Mouse (Mus musculus) liver, embryonic 12.5 days (tissue): Measurements from ENCODE around the gene Kcnq1. TPM values are rescaled to one million over a fixed set of nuclear protein-coding genes. Genes with fewer than 3 reads are reported as not detected.
A peak's percentile ranks its signal among the peaks of the same experiment; 100 is the strongest.

Source experiments
- ATAC-seq: fragments of 200-750 bp; cut with Nextera tagmentation; 2 replicates; pipeline ENCODE4 v1.8.0; 2017; ENCODE audit warnings: moderate number of reproducible peaks, mild to moderate bottlenecking, moderate library complexity
- H3K27ac ChIP-seq: fragments of 300-500 bp; sonication (generic); 2 replicates; pipeline ENCODE4 v1.5.1; 2016; ENCODE audit warnings: mild to moderate bottlenecking
- H3K27me3 ChIP-seq: fragments of 300-500 bp; sonication (generic); replicated peaks from 2 replicates; pipeline ENCODE4 v1.6.1; 2016; ENCODE audit warnings: mild to moderate bottlenecking, moderate library complexity
- H3K36me3 ChIP-seq: fragments of 300-500 bp; sonication (generic); 2 replicates; pipeline ENCODE4 v1.6.1; 2016; ENCODE audit warnings: mild to moderate bottlenecking, moderate library complexity
- H3K4me1 ChIP-seq: fragments of 300-500 bp; sonication (generic); 2 replicates; pipeline ENCODE4 v1.6.1; 2016
- H3K4me2 ChIP-seq: fragments of 300-500 bp; sonication (generic); 2 replicates; pipeline ENCODE4 v1.6.1; 2016; ENCODE audit warnings: mild to moderate bottlenecking, moderate library complexity
- H3K4me3 ChIP-seq: fragments of 300-500 bp; sonication (generic); 2 replicates; pipeline ENCODE4 v1.5.1; 2016; ENCODE audit warnings: mild to moderate bottlenecking, moderate library complexity
- H3K9ac ChIP-seq: fragments of 300-500 bp; sonication (generic); 2 replicates; pipeline ENCODE4 v1.6.1; 2016; ENCODE audit warnings: mild to moderate bottlenecking, moderate library complexity
- H3K9me3 ChIP-seq: fragments of 300-500 bp; sonication (generic); replicated peaks from 2 replicates; pipeline ENCODE4 v1.6.1; 2016; ENCODE audit warnings: mild to moderate bottlenecking, moderate library complexity
- WGBS: fragments of 180-500 bp; shearing (Covaris S2); methylation state at CpG from one replicate; pipeline ENCODE4 v1.1.7; 2016; ENCODE audit not compliant: insufficient replicate concordance; 5-methylcytosine and 5-hydroxymethylcytosine counted together
- polyA plus RNA-seq: library from polyadenylated mRNA; unstranded; fragments of >200 nt; fragmentation: Nextera tagmentation; extraction: Ambion mirVana; gene quantifications from 2 replicates; pipeline ENCODE4 v1.2.1, GENCODE M21; 2016

Kcnq1 gene
- polyA plus RNA-seq, 1 experiment from 2014 or later: 0.21 TPM

DNA sequence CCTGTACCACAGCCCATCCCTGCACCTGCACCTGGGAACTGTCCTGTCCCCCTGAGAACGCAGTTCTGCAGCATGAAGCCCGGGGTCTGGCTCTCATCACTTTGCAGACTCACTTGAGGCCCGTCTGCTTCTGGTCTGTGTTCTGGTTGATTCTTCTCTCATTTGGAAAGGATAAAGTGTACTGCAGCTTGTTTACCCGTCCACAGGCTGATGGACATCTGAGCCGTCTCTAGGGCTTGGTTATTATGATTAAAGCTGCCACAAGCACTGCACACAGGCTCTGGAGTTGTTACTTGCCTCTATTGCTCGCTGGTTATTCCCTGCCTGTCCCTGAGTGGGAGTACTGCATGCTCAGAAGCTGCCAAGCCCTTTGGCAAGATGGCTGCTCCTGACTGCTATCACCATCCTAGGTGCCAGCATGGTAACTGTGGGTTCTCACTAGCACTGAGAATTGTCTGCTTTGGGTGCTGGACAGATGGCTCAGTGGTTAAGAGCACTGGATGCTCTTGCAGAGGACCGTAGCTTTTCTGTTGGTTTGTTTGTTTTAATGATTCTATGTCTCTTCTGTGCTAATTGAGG lies 59.6 kb downstream of the Kcnq1 start:
- Histone ChIP-seq H3K9ac (no peak overlapping the region), H3K27ac (no peak overlapping the region), H3K4me1 (no peaks in the 10 kb centered on the region), H3K9me3 (no peaks in the 10 kb centered on the region), H3K27me3 (no peaks in the 10 kb centered on the region), H3K4me2 (no peak overlapping the region), H3K36me3 (no peaks in the 10 kb centered on the region), H3K4me3 (no peak overlapping the region)
- no peak for ATAC-seq
- 55% methylated on average over 7 of the region's 7 CpGs for WGBS

DNA sequence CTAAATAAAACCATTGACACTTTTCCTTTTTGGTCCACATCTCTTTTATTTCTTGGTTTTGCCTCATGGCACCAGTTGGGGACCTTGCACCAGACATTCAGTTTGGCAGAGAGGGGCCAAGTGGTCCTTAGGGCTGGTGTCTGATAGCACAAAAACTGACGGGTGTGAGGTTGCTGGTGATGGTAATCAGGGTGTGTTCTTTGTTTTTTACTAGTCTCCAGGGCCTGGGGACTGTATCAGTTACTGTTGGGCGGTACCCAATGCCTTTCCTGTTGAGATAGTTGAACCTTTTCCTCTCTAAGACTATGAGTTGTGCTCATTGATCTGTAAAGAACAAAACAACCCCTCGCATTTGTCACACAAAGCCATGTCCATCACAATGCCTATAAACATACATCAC lies 61.1 kb downstream of the Kcnq1 start:
- no peak overlapping the region for H3K4me2 ChIP-seq
- ATAC-seq: 0 out of 2 replicates have a peak, but pooled peaks have one; percentile 55

DNA sequence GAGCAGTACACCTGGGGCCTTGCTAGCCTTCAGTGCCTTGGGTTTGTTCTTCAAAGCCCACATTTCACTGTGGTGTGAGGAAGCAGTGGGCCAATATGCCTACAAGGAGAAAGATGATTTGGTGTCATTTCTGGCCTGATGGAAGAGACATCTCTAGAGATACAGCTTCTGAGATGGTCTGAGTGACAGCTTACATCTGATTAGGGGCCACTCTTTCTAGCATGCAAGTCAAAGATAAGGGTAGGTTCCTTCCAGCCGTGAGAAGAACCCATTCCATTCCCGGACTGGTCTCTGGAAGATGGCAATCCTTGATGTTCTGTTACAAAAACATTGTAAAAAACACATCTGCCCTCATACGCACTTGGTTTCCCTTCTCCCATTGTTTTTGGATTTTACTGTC lies 63.2 kb downstream of the Kcnq1 start:
- H3K9ac ChIP-seq: no peak overlapping the region
- H3K4me3 ChIP-seq: no peak overlapping the region
- H3K36me3 ChIP-seq: no peaks in the 10 kb centered on the region
- WGBS: 38% methylated on average over 3 of the region's 3 CpGs
- no peak overlapping the region for H3K4me2 ChIP-seq
- H3K9me3 ChIP-seq: no peaks in the 10 kb centered on the region
- ATAC-seq: no peak
- no peaks in the 10 kb centered on the region for H3K27me3 ChIP-seq
- H3K4me1 ChIP-seq: no peaks in the 10 kb centered on the region
- H3K27ac ChIP-seq: no peak overlapping the region

More for the DNA sequence above, 61.1 kb downstream of the Kcnq1 start:
- H3K36me3 ChIP-seq: no peaks in the 10 kb centered on the region
- no peaks in the 10 kb centered on the region for H3K4me1 ChIP-seq
- H3K27ac ChIP-seq: no peak overlapping the region
- H3K27me3 ChIP-seq: no peaks in the 10 kb centered on the region
- 37% methylated on average over 3 of the region's 3 CpGs for WGBS
- H3K9me3 ChIP-seq: no peaks in the 10 kb centered on the region
- H3K4me3 ChIP-seq: no peak overlapping the region
- no peak overlapping the region for H3K9ac ChIP-seq

GRCm38 (mm10) chr7:143172914-143173547 lies 66.9 kb downstream of the Kcnq1 start:
- no peak overlapping the region for H3K27ac ChIP-seq
- no peak overlapping the region for H3K4me2 ChIP-seq
- H3K4me1 ChIP-seq: no peaks in the 10 kb centered on the region; the same call in 1 of the 2 replicates
- WGBS: 59% methylated on average over 5 of the region's 5 CpGs
- H3K4me3 ChIP-seq: no peak overlapping the region
- H3K9ac ChIP-seq: no peak overlapping the region
- no peak for ATAC-seq
- no peaks in the 10 kb centered on the region for H3K27me3 ChIP-seq
- no peaks in the 10 kb centered on the region for H3K36me3 ChIP-seq
- no peaks in the 10 kb centered on the region for H3K9me3 ChIP-seq

- ATAC-seq: no peak
- Histone ChIP-seq H3K36me3 (no peaks in the 10 kb centered on the region), H3K9ac (no peak overlapping the region), H3K4me1 (no peaks in the 10 kb centered on the region; the same call in 1 of the 2 replicates), H3K9me3 (no peaks in the 10 kb centered on the region), H3K27ac (no peak overlapping the region), H3K27me3 (no peaks in the 10 kb centered on the region), H3K4me3 (no peak overlapping the region), H3K4me2 (no peak overlapping the region)
- WGBS: 65% methylated on average over 6 of the region's 6 CpGs
Measured at GRCm38 (mm10) chr7:143174633-143175032, 68.5 kb downstream of the Kcnq1 start.

- WGBS: 71% methylated on average over 2 of the region's 2 CpGs
- H3K9ac ChIP-seq: no peak overlapping the region
- H3K27ac ChIP-seq: no peak overlapping the region
- H3K36me3 ChIP-seq: no peaks in the 10 kb centered on the region
- no peaks in the 10 kb centered on the region for H3K9me3 ChIP-seq
- no peaks in the 10 kb centered on the region for H3K27me3 ChIP-seq
- no peak overlapping the region for H3K4me2 ChIP-seq
- no peak overlapping the region for H3K4me3 ChIP-seq
- ATAC-seq: no peak
- peaks cover 6% of the 10 kb centered on the region; the same call in 1 of the 2 replicates for H3K4me1 ChIP-seq
Measured at GRCm38 (mm10) chr7:143178831-143179230, 72.7 kb downstream of the Kcnq1 start.

- no peak overlapping the region for H3K27ac ChIP-seq
- 28% methylated on average over 3 of the region's 3 CpGs for WGBS
Measured at GRCm38 (mm10) chr7:143180761-143181160, 74.6 kb downstream of the Kcnq1 start.

DNA sequence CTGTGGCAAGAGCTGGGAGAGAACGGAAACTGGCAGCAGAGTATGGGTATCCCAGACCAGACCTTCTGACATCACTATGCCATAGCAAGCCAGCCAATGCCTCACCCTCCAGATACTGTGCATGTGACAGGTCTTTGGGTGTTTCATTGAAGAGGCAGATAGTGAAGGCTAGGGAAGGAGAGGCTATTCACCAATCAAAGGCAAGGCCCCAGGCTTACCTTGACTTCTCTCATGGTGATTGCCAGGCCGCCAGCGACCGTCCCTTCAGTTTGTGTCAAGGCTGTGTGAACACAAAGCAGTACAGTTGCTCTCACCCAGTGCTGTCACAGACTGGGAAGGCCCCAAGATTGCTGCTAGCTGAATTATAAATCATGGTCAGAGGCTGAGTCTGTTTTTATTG lies 75.1 kb downstream of the Kcnq1 start:
- Histone ChIP-seq H3K4me2 (no peak overlapping the region), H3K9ac (no peak overlapping the region), H3K9me3 (no peaks in the 10 kb centered on the region), H3K36me3 (no peaks in the 10 kb centered on the region), H3K27me3 (no peaks in the 10 kb centered on the region), H3K4me1 (0 out of 2 replicates have a peak, but pooled peaks cover 6% of the 10 kb centered on the region), H3K27ac (no peak overlapping the region), H3K4me3 (no peak overlapping the region)
- no peak for ATAC-seq
- 72% methylated on average over 4 of the region's 4 CpGs for WGBS

More at GRCm38 (mm10) chr7:143180761-143181160, 74.6 kb downstream of the Kcnq1 start:
- Histone ChIP-seq H3K4me1 (0 out of 2 replicates have a peak, but pooled peaks cover 6% of the 10 kb centered on the region), H3K4me3 (no peak overlapping the region), H3K4me2 (no peak overlapping the region), H3K36me3 (no peaks in the 10 kb centered on the region), H3K9me3 (no peaks in the 10 kb centered on the region), H3K27me3 (no peaks in the 10 kb centered on the region), H3K9ac (no peak overlapping the region)
- 0 out of 2 replicates have a peak, but pooled peaks have one; percentile 23 for ATAC-seq

DNA sequence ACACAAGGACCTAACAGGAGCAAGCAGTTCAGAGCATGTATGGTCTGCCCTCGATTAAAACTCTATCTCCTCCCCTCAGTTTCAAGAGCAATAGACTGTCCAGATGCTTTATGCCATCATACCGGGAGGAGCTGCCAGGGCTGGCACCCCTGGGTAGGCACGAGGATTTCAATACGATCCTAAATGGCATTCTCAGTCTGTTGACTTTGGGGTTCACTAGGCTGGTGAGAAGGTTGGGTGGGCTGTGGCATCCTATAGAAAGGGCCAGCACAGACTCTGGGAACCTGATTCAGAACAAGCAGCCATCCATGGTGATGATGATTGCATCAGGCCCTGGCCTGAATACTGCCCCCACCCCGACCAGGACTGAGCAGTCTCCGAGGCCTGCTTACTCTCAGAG lies 79.3 kb downstream of the Kcnq1 start:
- 0 out of 2 replicates have a peak, but pooled peaks cover 3% of the 10 kb centered on the region for H3K27me3 ChIP-seq
- 61% methylated on average over 6 of the region's 6 CpGs for WGBS
- H3K4me1 ChIP-seq: 0 out of 2 replicates have a peak, but pooled peaks cover 6% of the 10 kb centered on the region
- H3K9me3 ChIP-seq: no peaks in the 10 kb centered on the region
- no peaks in the 10 kb centered on the region for H3K36me3 ChIP-seq
- no peak overlapping the region for H3K4me2 ChIP-seq
- no peak overlapping the region for H3K27ac ChIP-seq
- H3K9ac ChIP-seq: no peak overlapping the region
- ATAC-seq: no peak
- H3K4me3 ChIP-seq: no peak overlapping the region

DNA sequence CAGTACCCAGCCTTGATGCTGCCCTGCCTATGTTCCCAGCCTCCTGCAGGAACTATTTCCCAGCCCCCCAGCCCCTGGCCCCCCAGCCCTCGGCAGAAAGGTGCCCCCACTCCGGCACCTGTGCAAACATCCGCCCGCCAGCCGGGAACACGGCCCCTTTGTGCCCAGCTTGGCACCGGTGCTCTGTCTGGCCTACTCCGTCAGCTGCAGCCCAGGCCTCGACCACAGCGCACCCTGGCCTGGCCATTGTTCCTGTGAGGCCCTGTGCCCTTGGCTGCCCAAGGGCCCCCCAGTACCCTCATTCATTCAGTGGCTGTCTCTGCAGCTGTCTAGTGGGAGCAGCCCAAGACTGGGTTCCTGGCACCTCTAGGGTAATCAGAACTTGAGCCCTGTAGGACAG lies 80.2 kb downstream of the Kcnq1 start:
- ATAC-seq: no peak

DNA sequence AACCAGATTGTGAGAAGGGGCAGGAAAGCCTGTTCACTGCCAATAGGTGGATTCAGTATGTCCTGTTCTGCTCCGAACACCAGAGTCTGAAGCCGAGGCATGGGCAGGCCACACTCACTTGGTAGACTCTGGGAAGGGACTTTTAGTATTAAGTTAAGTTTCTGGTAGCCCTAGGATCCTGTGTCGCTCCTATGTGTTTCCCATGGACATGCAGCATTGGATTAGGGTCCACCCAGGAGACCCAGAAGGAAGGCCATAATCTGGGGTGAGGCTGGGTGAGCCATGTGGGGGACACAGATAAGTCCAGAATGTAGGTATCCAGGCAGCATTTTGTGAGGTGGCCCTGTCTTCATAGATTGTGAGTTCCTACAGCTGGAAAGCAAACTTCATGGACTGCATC lies 81.0 kb downstream of the Kcnq1 start:
- 0 out of 2 replicates have a peak, but pooled peaks cover 3% of the 10 kb centered on the region for H3K27me3 ChIP-seq
- no peaks in the 10 kb centered on the region for H3K9me3 ChIP-seq
- no peak overlapping the region for H3K4me3 ChIP-seq
- no peaks in the 10 kb centered on the region for H3K4me1 ChIP-seq
- H3K4me2 ChIP-seq: no peak overlapping the region
- ATAC-seq: no peak
- H3K9ac ChIP-seq: no peak overlapping the region
- 71% methylated on average over 3 of the region's 3 CpGs for WGBS
- no peak overlapping the region for H3K27ac ChIP-seq
- H3K36me3 ChIP-seq: no peaks in the 10 kb centered on the region

More for the DNA sequence above, 80.2 kb downstream of the Kcnq1 start:
- Histone ChIP-seq H3K4me1 (no peaks in the 10 kb centered on the region), H3K4me2 (no peak overlapping the region), H3K27me3 (0 out of 2 replicates have a peak, but pooled peaks cover 3% of the 10 kb centered on the region), H3K4me3 (no peak overlapping the region), H3K9ac (no peak overlapping the region), H3K27ac (no peak overlapping the region), H3K9me3 (no peaks in the 10 kb centered on the region), H3K36me3 (no peaks in the 10 kb centered on the region)
- WGBS: 80% methylated on average over 10 of the region's 10 CpGs

DNA sequence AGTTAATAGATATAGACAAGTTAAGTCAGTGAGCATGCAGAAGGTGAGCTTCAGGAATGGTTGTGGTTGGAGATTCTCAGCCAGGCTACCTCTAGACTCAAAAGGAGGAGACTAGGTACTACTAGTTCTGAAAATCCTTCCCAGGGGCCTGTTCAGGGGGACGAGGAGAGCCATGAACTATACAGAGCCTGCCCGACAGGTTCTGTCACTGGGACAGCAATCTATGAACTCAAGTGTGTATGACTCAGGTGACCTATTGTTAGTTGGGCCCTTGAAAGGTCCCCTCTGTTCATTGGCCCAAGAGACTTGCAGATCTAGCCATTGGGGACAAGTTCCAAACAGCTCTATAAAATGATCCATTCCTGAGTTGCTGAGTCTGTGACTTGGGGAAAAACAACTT lies 82.4 kb downstream of the Kcnq1 start:
- 67% methylated on average over 2 of the region's 2 CpGs for WGBS
- H3K9ac ChIP-seq: no peak overlapping the region
- ATAC-seq: no peak
- H3K27me3 ChIP-seq: 0 out of 2 replicates have a peak, but pooled peaks cover 3% of the 10 kb centered on the region
- no peak overlapping the region for H3K4me3 ChIP-seq
- no peaks in the 10 kb centered on the region for H3K36me3 ChIP-seq
- H3K27ac ChIP-seq: no peak overlapping the region
- H3K4me1 ChIP-seq: no peaks in the 10 kb centered on the region
- H3K9me3 ChIP-seq: no peaks in the 10 kb centered on the region
- H3K4me2 ChIP-seq: no peak overlapping the region
